Mouse (Mus musculus) CD4-positive, CD25-positive, alpha-beta regulatory T cell, adult 4 months (primary cell): ENCODE results near the gene Gdnf. TPM values are rescaled to one million over a fixed set of nuclear protein-coding genes. Genes with fewer than 3 reads are reported as not detected.

Source experiments
- ATAC-seq: one replicate; pipeline ENCODE4 v1.8.0; 2017
- polyA plus RNA-seq, 2 experiments: library from polyadenylated mRNA; unstranded; fragments of 100-300 nt; shearing (Covaris generic); gene quantifications; one replicate each; pipeline ENCODE4 v1.2.1; 2017

The Gdnf gene
- polyA plus RNA-seq, 2 experiments from 2014 or later, result not detected

DNA sequence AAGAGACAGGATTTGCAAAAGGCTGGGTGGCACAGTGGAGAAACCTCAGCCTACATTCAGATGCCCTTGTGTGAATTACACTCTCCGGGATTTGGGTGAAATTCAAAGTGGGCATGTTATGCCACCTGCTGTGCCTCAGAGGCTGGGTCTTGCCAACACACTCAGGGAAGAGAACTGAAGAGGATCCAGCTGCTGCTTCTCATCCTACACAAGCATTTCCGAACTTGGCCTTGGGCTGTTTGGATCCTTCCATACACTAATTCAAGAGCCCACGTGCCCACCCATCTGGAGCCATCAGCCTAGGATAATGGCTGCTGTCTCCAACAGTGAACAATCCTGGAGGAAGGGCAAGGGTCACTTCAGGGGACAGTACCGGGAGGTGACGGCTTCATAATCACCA, 52.7 kb downstream of the Gdnf start:
- no peak for ATAC-seq

DNA sequence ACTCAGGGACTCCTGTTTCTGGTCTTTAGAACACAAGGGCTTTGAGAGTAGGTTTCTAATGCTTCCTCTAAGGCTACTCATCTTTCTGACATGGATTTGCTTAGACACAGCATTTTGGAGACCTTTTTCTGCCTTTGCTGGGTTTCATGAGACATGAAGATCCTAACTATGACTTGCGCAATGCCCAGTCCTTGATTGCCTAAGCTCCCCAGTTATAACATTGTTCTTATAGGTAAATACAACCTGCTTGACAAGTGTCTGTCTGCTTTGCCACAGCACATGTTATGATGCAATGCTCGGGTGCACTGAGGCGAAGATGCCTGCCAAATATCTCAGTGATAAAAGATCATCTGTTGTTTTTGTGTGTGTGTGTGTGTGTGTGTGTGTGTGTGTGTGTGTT, 54.7 kb downstream of the Gdnf start:
- ATAC-seq, result no peak

DNA sequence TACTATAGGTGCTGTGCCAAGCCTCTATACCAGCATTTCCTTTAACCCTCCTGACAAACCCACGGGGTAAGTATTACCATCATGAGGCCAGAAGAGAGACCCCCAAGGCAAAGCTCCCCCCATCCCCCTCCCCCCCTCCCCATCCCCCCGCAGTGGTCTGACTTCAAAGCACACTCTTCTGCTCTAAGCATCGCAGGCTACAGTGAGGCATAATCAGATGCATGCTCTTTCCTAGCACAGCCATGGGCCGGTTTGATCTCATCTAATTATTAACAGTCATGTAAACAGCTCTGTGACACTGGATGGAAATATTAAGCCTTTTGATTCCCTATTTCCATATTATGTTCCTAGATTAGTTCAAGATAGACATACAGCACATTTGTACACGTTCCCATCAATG, 61.8 kb downstream of the Gdnf start:
- ATAC-seq, result no peak

DNA sequence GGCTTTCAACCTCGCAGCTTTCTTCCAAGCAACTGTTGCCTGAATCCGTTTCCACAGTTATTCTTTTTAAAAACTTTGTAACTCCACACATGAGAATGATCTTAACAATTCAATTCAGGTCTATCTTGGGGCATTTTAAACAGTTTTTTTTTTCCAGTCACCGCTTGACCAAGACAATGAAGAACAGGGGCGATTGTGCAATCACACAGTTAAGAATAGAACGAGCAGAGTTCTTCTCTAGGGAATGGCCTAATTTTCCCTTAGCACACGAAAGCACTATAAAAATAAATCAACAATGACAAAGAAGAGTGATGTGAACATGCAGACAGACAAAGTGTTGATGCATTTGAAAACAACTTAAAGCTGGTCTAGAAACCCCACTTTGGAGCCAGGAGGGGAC, 65.2 kb downstream of the Gdnf start:
- ATAC-seq, result no peak

DNA sequence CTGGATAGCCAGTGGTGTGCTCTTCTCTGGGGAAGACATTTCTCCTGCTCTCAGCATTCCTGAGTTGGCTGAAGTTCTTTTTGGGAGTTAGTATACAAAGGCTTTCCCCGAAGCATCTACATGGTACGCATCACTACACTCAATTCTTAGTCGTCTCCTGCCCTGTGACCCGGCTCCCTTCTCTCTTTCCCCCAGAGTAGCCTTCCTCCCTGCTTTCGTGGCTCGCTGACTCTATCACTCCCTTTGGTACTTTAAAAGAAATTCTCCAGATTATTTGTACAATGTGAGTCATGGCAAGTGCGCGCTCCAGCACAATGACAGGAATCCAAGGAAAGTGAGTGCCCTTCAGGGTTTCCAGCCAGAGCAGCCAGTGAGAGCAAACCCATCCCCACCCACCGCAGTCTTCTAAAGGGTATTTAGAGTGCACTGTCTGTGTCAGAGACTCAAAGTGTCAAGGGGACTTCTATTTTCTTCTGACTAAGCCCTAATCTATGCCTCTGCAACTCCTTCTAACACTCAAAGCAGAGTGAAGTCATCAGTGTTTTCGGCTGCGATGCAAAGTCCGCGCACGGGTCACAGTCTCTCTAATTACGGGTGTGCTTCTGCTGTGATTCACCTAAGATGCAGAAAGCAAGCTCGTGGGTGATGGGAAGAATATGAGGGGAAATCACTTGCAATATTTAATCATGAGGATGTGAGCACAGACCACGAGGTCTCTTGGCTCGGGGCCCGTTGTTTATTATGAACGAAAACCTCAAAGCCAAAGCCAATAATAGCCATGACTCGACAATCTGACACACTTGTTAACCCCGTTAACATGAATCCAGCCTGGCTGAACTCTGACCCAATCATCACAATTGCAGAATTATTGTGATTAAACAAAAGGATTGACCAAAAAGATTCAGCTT, 67.2 kb downstream of the Gdnf start:
- ATAC-seq, result no peak

DNA sequence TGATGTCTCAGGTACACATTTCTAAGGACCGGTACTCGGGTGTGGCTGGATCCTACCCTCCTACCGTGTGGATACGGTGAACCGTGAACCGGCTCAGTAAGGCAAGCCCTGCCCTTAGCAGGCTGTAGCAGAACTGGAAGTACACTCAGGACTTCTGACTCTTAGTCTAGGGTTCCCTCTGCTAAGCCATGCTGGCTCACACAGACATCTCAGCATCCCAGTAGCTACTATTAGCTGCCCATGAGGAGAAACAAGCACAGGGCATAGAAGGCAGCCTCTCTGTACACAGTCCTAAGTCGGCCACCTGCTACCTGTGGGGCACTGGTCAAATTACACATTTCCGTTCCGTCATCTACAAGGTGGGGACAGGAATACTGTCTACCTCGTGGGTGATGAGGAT, 68.2 kb downstream of the Gdnf start:
- ATAC-seq, result no peak

DNA sequence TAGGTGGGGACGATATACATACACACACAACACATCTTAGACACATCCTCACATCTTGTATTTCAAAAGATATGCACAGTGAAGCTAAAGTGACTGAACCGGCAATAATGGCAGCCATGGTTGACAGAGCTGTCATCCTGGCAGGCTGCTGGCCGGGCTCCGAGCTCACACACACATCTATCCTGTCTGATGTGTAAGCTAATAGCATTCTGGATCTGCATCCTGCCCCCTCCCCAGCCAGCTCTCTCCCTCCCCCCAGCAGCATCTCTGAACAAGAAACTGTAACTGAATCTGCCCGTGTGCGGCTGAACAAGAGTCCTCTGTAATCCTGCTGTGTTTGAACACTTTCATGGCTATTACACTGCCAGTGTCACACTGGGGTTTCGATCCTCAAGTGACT, 69.3 kb downstream of the Gdnf start:
- ATAC-seq, result no peak

DNA sequence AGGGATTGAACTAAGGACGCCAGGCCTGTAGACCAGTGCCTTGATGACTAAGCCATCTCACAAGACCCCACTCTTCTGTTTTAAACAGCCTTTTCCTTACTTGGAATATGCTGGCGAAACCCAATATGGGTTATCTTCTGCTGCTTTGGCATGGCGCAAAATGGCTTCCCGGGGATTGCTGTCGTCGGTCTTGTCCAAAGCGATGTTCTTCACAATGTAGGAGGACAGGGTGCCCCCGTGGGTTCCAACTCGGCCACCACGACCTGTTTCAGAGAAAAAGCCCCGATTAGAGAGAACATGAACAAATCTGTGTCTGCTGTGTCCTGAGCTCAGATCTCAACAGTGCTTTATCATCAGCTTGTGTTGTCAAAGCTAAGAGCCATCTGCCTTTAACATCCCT, 73.5 kb downstream of the Gdnf start:
- no peak for ATAC-seq

DNA sequence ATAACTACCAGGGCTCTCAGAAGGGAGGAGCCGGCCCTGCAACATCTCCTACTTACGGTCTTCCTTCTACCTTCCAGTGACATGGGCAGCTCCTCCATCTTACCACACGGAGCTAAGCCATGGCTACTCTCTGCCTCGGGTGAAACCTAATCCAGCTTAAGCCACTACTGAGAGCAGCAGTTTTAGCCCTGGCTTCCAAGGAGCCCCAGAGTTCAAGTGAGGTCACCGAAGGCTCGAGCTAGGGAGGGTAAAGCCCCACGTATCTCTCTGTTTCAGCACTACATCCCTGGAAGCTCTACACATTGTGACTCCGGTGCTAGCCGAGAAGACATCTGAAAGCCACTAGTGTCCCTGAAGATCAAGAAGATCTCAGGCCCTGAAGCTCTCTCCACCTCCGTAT, 74.5 kb downstream of the Gdnf start:
- no peak for ATAC-seq

DNA sequence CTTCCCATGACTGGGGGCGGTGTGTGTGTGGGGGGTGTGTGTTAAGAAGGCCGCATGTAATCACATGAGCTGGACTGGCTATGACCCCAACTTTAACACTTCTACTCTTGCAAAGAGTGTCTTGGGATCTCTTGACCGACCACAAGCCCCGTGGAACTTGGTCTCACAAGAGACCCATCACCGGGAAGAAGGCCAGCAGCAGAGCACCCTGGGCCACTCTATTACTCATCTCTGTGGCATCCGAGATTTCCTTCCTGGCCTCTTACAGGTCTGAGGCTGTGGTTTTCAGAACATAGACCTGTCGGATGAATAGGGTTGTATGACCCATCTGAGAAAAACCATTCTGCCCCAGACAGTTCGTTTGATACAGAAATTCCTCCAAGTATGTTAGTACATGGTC, 75.9 kb downstream of the Gdnf start:
- no peak for ATAC-seq
